Mouse (Mus musculus) ES-E14 (cell line): ENCODE measurements around the gene Lgr6.
A peak's percentile ranks its signal among the peaks of the same experiment; 100 is the strongest.

ENCODE experiments used
- CHD2 ChIP-seq: IDR thresholded peaks from 2 replicates; pipeline ENCODE4 v1.6.1; 2014; ENCODE audit warnings: mild to moderate bottlenecking, low read depth, low read length, inconsistent platforms
- ZC3H11A ChIP-seq: IDR thresholded peaks from 2 replicates; pipeline ENCODE4 v1.6.1; 2012; ENCODE audit warnings: low read depth, mild to moderate bottlenecking, inconsistent platforms, low read length, borderline replicate concordance

DNA sequence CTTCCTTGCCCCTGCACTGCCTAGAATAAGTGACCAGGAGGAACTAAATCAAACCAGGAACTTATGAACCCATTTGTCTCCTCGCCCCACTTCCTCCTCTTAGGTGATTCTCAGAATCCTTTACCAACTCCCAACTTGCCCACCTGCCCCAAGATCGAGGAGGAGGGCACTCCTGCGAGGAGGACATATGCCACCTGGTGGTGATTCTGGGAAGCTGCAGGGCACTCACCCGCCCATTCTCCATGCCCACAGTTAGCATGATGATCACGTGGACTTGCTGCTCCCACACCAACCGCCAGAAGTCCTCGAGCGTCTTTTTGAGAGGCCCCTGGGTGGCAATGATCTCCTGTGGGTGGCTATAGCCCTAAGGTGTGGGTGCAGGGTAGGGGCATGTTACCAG, 7.6 kb upstream of the Lgr6 start:
- TF ChIP-seq ZC3H11A (0 out of 2 replicates have a peak, but pooled peaks have one; percentile 2), CHD2 (no peak)
